Mouse (Mus musculus): Measurements from ENCODE around the gene Dcdc2b. TPM values are rescaled to one million over a fixed set of nuclear protein-coding genes. Genes with fewer than 3 reads are reported as not detected.

Gene Dcdc2b
- polyA plus RNA-seq, 1 experiment, result 11.3 TPM

- no peak; the same call in 1 of the 2 replicates for TF ChIP-seq POLR2A (IDR thresholded peaks at IDR 0.05; ENCODE audit: extremely low read depth, insufficient read depth, low read length)
- TF ChIP-seq CTCF (IDR thresholded peaks at IDR 0.05; ENCODE audit: extremely low read depth, insufficient read depth, low read length), result no peak
- Histone ChIP-seq H3K27ac (ENCODE audit: insufficient read depth, low read length) (peak overlapping the region; percentile 24; the same call in 1 of the 2 replicates), H3K4me3 (ENCODE audit: insufficient read depth, low read length) (peak overlapping the region; percentile 59), H3K4me1 (ENCODE audit: control insufficient read depth, insufficient read depth, low read length) (peaks cover 10% of the 10 kb centered on the region)
Observed at GRCm38 (mm10) chr4:129640101-129640637, 26.1 kb upstream of the Dcdc2b start.

DNA sequence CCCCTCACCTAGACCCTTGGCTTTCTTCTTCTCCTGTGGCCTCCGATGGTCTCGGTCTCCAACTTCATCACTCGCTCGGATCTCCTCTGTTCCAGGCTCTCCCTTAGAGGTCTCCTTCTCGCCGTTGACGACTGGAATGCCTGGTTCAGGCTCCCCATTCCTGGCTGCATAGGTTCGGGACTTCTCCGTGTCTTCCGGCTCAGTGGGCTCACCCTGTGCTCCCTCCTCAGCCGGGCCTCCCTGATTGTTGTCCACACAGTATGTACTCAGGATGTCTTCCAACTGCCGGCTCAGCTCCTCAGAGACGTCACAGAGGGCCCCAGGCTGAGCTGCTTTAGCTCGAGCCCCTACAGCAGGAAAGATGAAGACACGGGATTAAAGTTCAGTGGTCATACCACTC, 25.2 kb upstream of the Dcdc2b start:
- TF ChIP-seq POLR2A (IDR thresholded peaks at IDR 0.05; ENCODE audit: extremely low read depth, insufficient read depth, low read length) (no peak), CTCF (IDR thresholded peaks at IDR 0.05; ENCODE audit: extremely low read depth, insufficient read depth, low read length) (no peak)
- Histone ChIP-seq H3K27ac (ENCODE audit: insufficient read depth, low read length) (no peak overlapping the region), H3K4me3 (ENCODE audit: insufficient read depth, low read length) (peak overlapping the region; percentile 59; the same call in 1 of the 2 replicates), H3K4me1 (ENCODE audit: control insufficient read depth, insufficient read depth, low read length) (peaks cover 7% of the 10 kb centered on the region)

DNA sequence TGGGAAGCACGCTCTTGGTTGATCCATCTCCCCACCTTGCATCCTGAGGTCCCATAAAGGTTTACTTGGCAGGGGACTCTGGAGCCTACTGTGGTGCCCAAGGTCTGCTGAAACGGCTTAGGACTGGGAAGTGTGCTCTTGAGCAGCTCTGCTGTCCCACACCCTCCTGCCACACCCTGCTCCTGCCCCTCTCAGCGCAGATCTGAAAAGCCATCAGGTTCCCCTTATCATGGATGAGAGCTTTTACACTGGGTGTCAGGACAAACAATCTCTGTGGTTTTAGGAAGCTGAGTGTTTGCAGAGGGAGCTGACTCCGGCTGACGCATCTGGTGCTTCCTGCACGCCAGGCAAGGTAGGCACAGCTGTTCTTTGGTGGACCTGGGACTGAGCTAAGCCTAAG, 19.8 kb upstream of the Dcdc2b start:
- Histone ChIP-seq H3K4me1 (ENCODE audit: control insufficient read depth, insufficient read depth, low read length) (peaks cover 2% of the 10 kb centered on the region; the same call in 1 of the 2 replicates), H3K27ac (ENCODE audit: insufficient read depth, low read length) (no peak overlapping the region), H3K4me3 (ENCODE audit: insufficient read depth, low read length) (no peak overlapping the region)
- TF ChIP-seq CTCF (IDR thresholded peaks at IDR 0.05; ENCODE audit: extremely low read depth, insufficient read depth, low read length), result no peak
- TF ChIP-seq POLR2A (IDR thresholded peaks at IDR 0.05; ENCODE audit: extremely low read depth, insufficient read depth, low read length), result no peak

DNA sequence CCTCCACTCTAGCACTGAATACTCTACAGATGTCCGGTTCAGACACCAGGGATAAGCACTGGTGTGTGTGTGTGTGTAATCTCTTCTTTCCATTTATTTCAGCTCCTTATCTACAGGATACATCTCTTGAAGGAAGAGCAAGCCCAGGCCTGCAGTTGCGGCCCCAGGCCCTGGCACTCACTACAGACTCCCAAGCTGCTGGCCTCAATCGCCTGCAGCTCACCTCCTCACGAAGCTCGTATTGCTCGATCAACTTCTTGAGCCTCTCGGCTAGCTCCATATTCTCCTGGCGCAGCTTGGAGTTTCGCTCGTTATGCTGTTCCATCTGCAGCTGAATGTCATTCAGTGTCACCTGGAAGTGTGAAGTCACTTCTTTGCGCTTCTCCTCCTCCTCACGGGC, 17.8 kb upstream of the Dcdc2b start:
- Histone ChIP-seq H3K27ac (ENCODE audit: insufficient read depth, low read length) (no peak overlapping the region), H3K4me3 (ENCODE audit: insufficient read depth, low read length) (no peak overlapping the region), H3K4me1 (ENCODE audit: control insufficient read depth, insufficient read depth, low read length) (no peaks in the 10 kb centered on the region)
- no peak for TF ChIP-seq CTCF (IDR thresholded peaks at IDR 0.05; ENCODE audit: extremely low read depth, insufficient read depth, low read length)
- TF ChIP-seq POLR2A (IDR thresholded peaks at IDR 0.05; ENCODE audit: extremely low read depth, insufficient read depth, low read length), result no peak

- Histone ChIP-seq H3K27ac (ENCODE audit: insufficient read depth, low read length) (no peak overlapping the region), H3K4me3 (ENCODE audit: insufficient read depth, low read length) (no peak overlapping the region)
- TF ChIP-seq POLR2A (IDR thresholded peaks at IDR 0.05; ENCODE audit: extremely low read depth, insufficient read depth, low read length) (no peak), CTCF (IDR thresholded peaks at IDR 0.05; ENCODE audit: extremely low read depth, insufficient read depth, low read length) (no peak)
Observed at GRCm38 (mm10) chr4:129630944-129631343, 16.9 kb upstream of the Dcdc2b start.

DNA sequence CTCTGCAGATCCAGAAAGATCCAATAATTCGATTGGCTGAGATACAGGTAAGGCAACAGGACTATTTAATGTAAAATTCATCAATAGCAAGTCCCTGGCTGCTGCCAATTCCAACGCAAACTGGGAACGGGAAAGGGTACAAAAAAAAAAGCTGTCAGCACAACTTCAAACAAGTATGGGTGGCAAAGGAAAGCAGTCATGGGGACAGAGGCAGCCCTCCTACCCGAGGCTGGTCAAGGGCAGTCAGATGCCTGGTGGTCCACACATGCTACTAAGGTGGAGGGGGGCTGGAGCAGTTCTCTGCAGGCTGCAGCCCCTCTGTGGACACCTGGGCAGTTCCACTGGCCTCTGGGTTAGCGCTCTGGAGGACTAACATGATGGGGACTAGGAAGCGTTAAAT, 12.0 kb upstream of the Dcdc2b start:
- no peak for TF ChIP-seq CTCF (IDR thresholded peaks at IDR 0.05; ENCODE audit: extremely low read depth, insufficient read depth, low read length)
- TF ChIP-seq POLR2A (IDR thresholded peaks at IDR 0.05; ENCODE audit: extremely low read depth, insufficient read depth, low read length), result no peak
- H3K4me3 ChIP-seq (ENCODE audit: insufficient read depth, low read length), result no peak overlapping the region
- H3K4me1 ChIP-seq (ENCODE audit: control insufficient read depth, insufficient read depth, low read length), result peaks cover 14% of the 10 kb centered on the region
- no peak overlapping the region for H3K27ac ChIP-seq (ENCODE audit: insufficient read depth, low read length)

More at GRCm38 (mm10) chr4:129630944-129631343, 16.9 kb upstream of the Dcdc2b start:
- H3K4me1 ChIP-seq (ENCODE audit: control insufficient read depth, insufficient read depth, low read length), result no peaks in the 10 kb centered on the region

- Histone ChIP-seq H3K4me1 (ENCODE audit: control insufficient read depth, insufficient read depth, low read length) (peaks cover 14% of the 10 kb centered on the region), H3K4me3 (ENCODE audit: insufficient read depth, low read length) (no peak overlapping the region; the same call in 1 of the 2 replicates), H3K27ac (ENCODE audit: insufficient read depth, low read length) (peak overlapping the region; percentile 54; the same call in 1 of the 2 replicates)
- TF ChIP-seq CTCF (IDR thresholded peaks at IDR 0.05; ENCODE audit: extremely low read depth, insufficient read depth, low read length), result no peak
- TF ChIP-seq POLR2A (IDR thresholded peaks at IDR 0.05; ENCODE audit: extremely low read depth, insufficient read depth, low read length), result no peak
Observed at GRCm38 (mm10) chr4:129625496-129625895, 11.4 kb upstream of the Dcdc2b start.

GRCm38 (mm10) chr4:129625029-129625370, 10.9 kb upstream of the Dcdc2b start:
- TF ChIP-seq CTCF (IDR thresholded peaks at IDR 0.05; ENCODE audit: extremely low read depth, insufficient read depth, low read length), result no peak
- peak; percentile 45; the same call in 1 of the 2 replicates for TF ChIP-seq POLR2A (IDR thresholded peaks at IDR 0.05; ENCODE audit: extremely low read depth, insufficient read depth, low read length)

GRCm38 (mm10) chr4:129624281-129625028, 10.4 kb upstream of the Dcdc2b start:
- TF ChIP-seq CTCF (IDR thresholded peaks at IDR 0.05; ENCODE audit: extremely low read depth, insufficient read depth, low read length), result no peak
- peak; percentile 96 for TF ChIP-seq POLR2A (IDR thresholded peaks at IDR 0.05; ENCODE audit: extremely low read depth, insufficient read depth, low read length)
- H3K4me3 ChIP-seq (ENCODE audit: insufficient read depth, low read length), result peak overlapping the region; percentile 69
- H3K27ac ChIP-seq (ENCODE audit: insufficient read depth, low read length), result peak overlapping the region; percentile 89
- peaks cover 14% of the 10 kb centered on the region for H3K4me1 ChIP-seq (ENCODE audit: control insufficient read depth, insufficient read depth, low read length)

More at GRCm38 (mm10) chr4:129625029-129625370, 10.9 kb upstream of the Dcdc2b start:
- H3K27ac ChIP-seq (ENCODE audit: insufficient read depth, low read length), result peak overlapping the region; percentile 54
- peak overlapping the region; percentile 69 for H3K4me3 ChIP-seq (ENCODE audit: insufficient read depth, low read length)
- H3K4me1 ChIP-seq (ENCODE audit: control insufficient read depth, insufficient read depth, low read length), result peaks cover 14% of the 10 kb centered on the region

- peak within 1 kb of the TSS; percentile 69 for H3K4me3 ChIP-seq (ENCODE audit: insufficient read depth, low read length)
- H3K27ac ChIP-seq (ENCODE audit: insufficient read depth, low read length), result peak within 1 kb of the TSS; percentile 89
- peak; percentile 76 for TF ChIP-seq POLR2A (IDR thresholded peaks at IDR 0.05; ENCODE audit: extremely low read depth, insufficient read depth, low read length)
- TF ChIP-seq CTCF (IDR thresholded peaks at IDR 0.05; ENCODE audit: extremely low read depth, insufficient read depth, low read length), result no peak
- peaks cover 14% of the 10 kb centered on the region for H3K4me1 ChIP-seq (ENCODE audit: control insufficient read depth, insufficient read depth, low read length)
Observed at GRCm38 (mm10) chr4:129623681-129624091, 9.6 kb upstream of the Dcdc2b start, which contains the start of gene Ccdc28b. Gene Ccdc28b, minus strand, starts transcription at chr4:129623947.
